Mouse (Mus musculus) right cerebral cortex, adult 2 months (tissue): ENCODE results near the gene Selenop.
"Not testable (repeated sequence)": the region's sequence is repeated elsewhere in the genome, so short reads cannot be mapped to it uniquely, and the experiment has no call there.

ENCODE experiments used
- DNase-seq, 2 experiments: peaks; one replicate each; pipeline ENCODE4 v3.0.0; 2021 to 2022; ENCODE audit warnings: low spot score in 2 of 2

Gene Selenop

GRCm38 (mm10) chr15:3268247-3268646, at the start of gene Selenop:
Selenop (plus strand) TSS chr15:3268547.
- no peak for DNase-seq

- not testable (repeated sequence) for DNase-seq
Observed at GRCm38 (mm10) chr15:3218668-3219067, 49.7 kb upstream of the Selenop start.

GRCm38 (mm10) chr15:3222803-3223437, 45.4 kb upstream of the Selenop start:
- no peak for DNase-seq

- no peak for DNase-seq
Observed at GRCm38 (mm10) chr15:3226573-3226972, 41.8 kb upstream of the Selenop start.

GRCm38 (mm10) chr15:3228185-3228584, 40.2 kb upstream of the Selenop start:
- DNase-seq, result no peak

- DNase-seq, result no peak
Observed at GRCm38 (mm10) chr15:3228990-3229389, 39.4 kb upstream of the Selenop start.

- DNase-seq, result no peak
Observed at GRCm38 (mm10) chr15:3231004-3231403, 37.3 kb upstream of the Selenop start.

- no peak for DNase-seq
Observed at GRCm38 (mm10) chr15:3232168-3232835, 36.0 kb upstream of the Selenop start.

GRCm38 (mm10) chr15:3233837-3234551, 34.4 kb upstream of the Selenop start:
- DNase-seq, result no peak

- DNase-seq, result no peak
Observed at GRCm38 (mm10) chr15:3236338-3236737, 32.0 kb upstream of the Selenop start.

- DNase-seq, result peak in 1 of 2 experiments; percentile 12
Observed at GRCm38 (mm10) chr15:3237963-3238362, 30.4 kb upstream of the Selenop start.

GRCm38 (mm10) chr15:3245036-3245435, 23.3 kb upstream of the Selenop start:
- DNase-seq, result not testable (repeated sequence)

- no peak for DNase-seq
Observed at GRCm38 (mm10) chr15:3250620-3251019, 17.7 kb upstream of the Selenop start.

- no peak for DNase-seq
Observed at GRCm38 (mm10) chr15:3251031-3251717, 17.2 kb upstream of the Selenop start.

GRCm38 (mm10) chr15:3251718-3252067, 16.7 kb upstream of the Selenop start:
- DNase-seq, result no peak

GRCm38 (mm10) chr15:3259025-3259424, 9.3 kb upstream of the Selenop start:
- no peak for DNase-seq

GRCm38 (mm10) chr15:3260309-3260708, 8.0 kb upstream of the Selenop start:
- no peak for DNase-seq

GRCm38 (mm10) chr15:3262883-3263282, 5.5 kb upstream of the Selenop start:
- DNase-seq, result no peak

GRCm38 (mm10) chr15:3264293-3264692, 4.1 kb upstream of the Selenop start:
- DNase-seq, result no peak

- DNase-seq, result no peak
Observed at GRCm38 (mm10) chr15:3264828-3265227, 3.5 kb upstream of the Selenop start.

- DNase-seq, result no peak
Observed at GRCm38 (mm10) chr15:3269496-3269895, 1.1 kb downstream of the Selenop start.

- DNase-seq, result no peak
Observed at GRCm38 (mm10) chr15:3269996-3270645, 1.8 kb downstream of the Selenop start.
